Mouse (Mus musculus): ENCODE data around the gene Rrn3. TPM values are rescaled to one million over a fixed set of nuclear protein-coding genes. Genes with fewer than 3 reads are reported as not detected.

The Rrn3 gene
- 78.6 and 92.8 TPM in 2 replicates for total RNA-seq (2012; rRNA removed)
- 10 to 100 TPM in 1 of 2 experiments, not detected in 1; 60.0 TPM for polyA plus RNA-seq (2012; ENCODE audit: insufficient read depth in 1 of 2, insufficient read length in 2 of 2, low read depth in 1 of 2, low replicate concordance in 2 of 2, missing spikeins in 1 of 2)

DNA sequence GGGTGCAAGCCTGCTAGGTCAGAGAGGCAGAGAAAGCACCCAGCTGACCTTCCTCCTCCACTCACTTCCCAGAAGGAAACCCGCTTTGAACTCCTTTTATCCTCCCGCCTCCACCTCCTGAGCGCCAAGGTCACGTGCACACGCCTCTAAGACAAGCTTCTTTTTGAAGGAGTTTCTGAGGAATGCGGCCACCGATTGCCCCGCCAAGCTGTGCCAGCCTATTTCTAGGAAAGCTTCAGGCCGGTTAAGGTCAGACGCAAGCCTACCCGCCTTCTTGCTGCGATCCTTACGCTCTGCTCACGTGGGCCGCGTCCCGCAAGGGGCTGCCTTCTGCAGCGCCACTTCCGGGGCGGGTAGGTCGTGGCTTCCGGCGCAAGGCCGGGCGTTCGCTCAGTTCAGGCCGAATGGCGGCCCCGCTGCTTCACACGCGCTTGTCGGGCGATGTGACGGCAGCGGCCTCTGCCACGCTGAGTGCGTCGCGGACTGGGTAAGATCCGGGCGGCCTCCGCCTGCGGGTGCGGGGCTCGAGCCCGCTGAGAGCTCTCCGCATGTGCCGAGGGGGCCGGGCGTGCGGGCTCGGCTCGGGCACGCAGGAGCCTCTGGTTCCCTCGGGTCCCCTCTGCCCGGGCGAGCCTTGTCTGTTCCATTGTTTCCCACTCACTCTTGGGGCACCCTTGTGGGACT is at the start of gene Rrn3:
Rrn3 (plus strand) TSS at position 356 of the 684 bp plus-strand sequence.
- H3K27ac ChIP-seq (ENCODE audit: control insufficient read depth, low read depth, low read length): peak within 1 kb of the TSS; percentile 76
- peak within 1 kb of the TSS; percentile 58 to 93 for H3K4me3 ChIP-seq (ENCODE audit: control insufficient read depth in 1 of 2, insufficient read depth in 1 of 2, low read depth in 2 of 2, low read length in 2 of 2)
- peaks cover 7 to 13% of the 10 kb centered on the region in 2 experiments for H3K36me3 ChIP-seq (ENCODE audit: control insufficient read depth in 1 of 2, insufficient read depth in 2 of 2, low read length in 2 of 2)
- H3K27me3 ChIP-seq (ENCODE audit: control insufficient read depth in 1 of 2, insufficient read depth in 2 of 2, low read length in 2 of 2): no peaks in the 10 kb centered on the region
- H3K4me1 ChIP-seq (ENCODE audit: control insufficient read depth in 1 of 2, insufficient read depth in 2 of 2, low read length in 2 of 2): peaks cover 0 to 15% of the 10 kb centered on the region in 2 experiments; a peak in 2 of 4 replicates
- DNase-seq (ENCODE audit: low read depth, low spot score): peak; percentile 94
- no peaks in the 10 kb centered on the region for H3K9me3 ChIP-seq (replicated peaks; ENCODE audit: insufficient read depth, low read length)
- H3K9ac ChIP-seq (ENCODE audit: control insufficient read depth, low read depth, low read length, poor library complexity, severe bottlenecking): peak within 1 kb of the TSS; percentile 77
- peaks cover 24% of the 10 kb centered on the region for H3K79me2 ChIP-seq (ENCODE audit: control insufficient read depth, insufficient read depth, low read length, poor library complexity)
- TF ChIP-seq MAZ (IDR thresholded peaks at IDR 0.05; ENCODE audit: low read depth, low read length): no peak
- TF ChIP-seq ZMIZ1 (IDR thresholded peaks at IDR 0.05; ENCODE audit: low read depth, low read length): peak; percentile 97
- 0 out of 4 replicates have a peak, but pooled peaks of 1 of the 2 experiments have one; percentile 38 for TF ChIP-seq EP300 (IDR thresholded peaks at IDR 0.05; ENCODE audit: low read depth in 1 of 2, low read length in 2 of 2)
- peak; percentile 87 for TF ChIP-seq SIN3A (IDR thresholded peaks at IDR 0.05; ENCODE audit: low read length)
- TF ChIP-seq MXI1 (IDR thresholded peaks at IDR 0.05; ENCODE audit: low read depth, low read length): peak; percentile 93
- TF ChIP-seq TCF12 (IDR thresholded peaks at IDR 0.05; ENCODE audit: low read depth, low read length): peak; percentile 64
- TF ChIP-seq TAL1 (IDR thresholded peaks at IDR 0.05; ENCODE audit: low read length): no peak
- TF ChIP-seq MYB (IDR thresholded peaks at IDR 0.05; ENCODE audit: low read depth, low read length): no peak
- TF ChIP-seq E2F4 (IDR thresholded peaks at IDR 0.05; ENCODE audit: borderline replicate concordance, low read depth, low read length): peak; percentile 37; the same call in 1 of the 2 replicates
- no peak for TF ChIP-seq MAFK (IDR thresholded peaks at IDR 0.05; ENCODE audit: borderline replicate concordance, low read depth, low read length)
- no peak; the same call in 1 of the 2 replicates for TF ChIP-seq KAT2A (conservative IDR thresholded peaks at IDR 0.05; ENCODE audit: low read depth, low read length)
- TF ChIP-seq UBTF (IDR thresholded peaks at IDR 0.05; ENCODE audit: borderline replicate concordance, insufficient read depth, low read depth, low read length): 0 out of 2 replicates have a peak, but pooled peaks have one; percentile 63
- no peak; the same call in 1 of the 2 replicates for TF ChIP-seq CHD1 (IDR thresholded peaks at IDR 0.05; ENCODE audit: low read depth, low read length)
- TF ChIP-seq MYC (IDR thresholded peaks at IDR 0.05; ENCODE audit: low read depth, low read length): peak; percentile 94
- TF ChIP-seq USF2 (IDR thresholded peaks at IDR 0.05; ENCODE audit: borderline replicate concordance in 1 of 2, insufficient read depth in 1 of 2, low read depth in 1 of 2, low read length in 2 of 2): peak in 1 of 2 experiments; percentile 72; a peak in 3 of 4 replicates
- no peak for TF ChIP-seq RAD21 (IDR thresholded peaks at IDR 0.05; ENCODE audit: low read depth, low read length)
- TF ChIP-seq BHLHE40 (IDR thresholded peaks at IDR 0.05; ENCODE audit: borderline replicate concordance, low read depth, low read length): peak; percentile 88; the same call in 1 of the 2 replicates
- TF ChIP-seq HCFC1 (IDR thresholded peaks at IDR 0.05; ENCODE audit: low read depth, low read length): peak; percentile 86
- TF ChIP-seq ZKSCAN1 (IDR thresholded peaks at IDR 0.05; ENCODE audit: low read depth, low read length): no peak
- TF ChIP-seq RCOR1 (IDR thresholded peaks at IDR 0.05; ENCODE audit: low read depth, low read length): no peak
- peak; percentile 99 for TF ChIP-seq NELFE (IDR thresholded peaks at IDR 0.05; ENCODE audit: low read depth, low read length)
- TF ChIP-seq ZNF384 (IDR thresholded peaks at IDR 0.05; ENCODE audit: low read depth, low read length): no peak
- TF ChIP-seq POLR2AphosphoS2 (IDR thresholded peaks at IDR 0.05; ENCODE audit: low read length): peak; percentile 98
- TF ChIP-seq MEF2A (IDR thresholded peaks at IDR 0.05; ENCODE audit: extremely low read depth, insufficient replicate concordance, low read depth, low read length, poor library complexity, severe bottlenecking): no peak
- TF ChIP-seq JUND (IDR thresholded peaks at IDR 0.05; ENCODE audit: low read depth, low read length): no peak
- no peak for TF ChIP-seq CTCF (IDR thresholded peaks at IDR 0.05 in 2 of 3, conservative IDR thresholded peaks at IDR 0.05 in 1 of 3; ENCODE audit: control insufficient read depth in 1 of 3, insufficient read depth in 1 of 3, low read depth in 2 of 3, low read length in 3 of 3, poor library complexity in 1 of 3, severe bottlenecking in 1 of 3)
- TF ChIP-seq CHD2 (IDR thresholded peaks at IDR 0.05; ENCODE audit: low read length): no peak
- no peak for TF ChIP-seq ZC3H11A (IDR thresholded peaks at IDR 0.05; ENCODE audit: low read depth, low read length)
- TF ChIP-seq ELF1 (IDR thresholded peaks at IDR 0.05; ENCODE audit: low read depth, low read length): peak; percentile 64; the same call in 1 of the 2 replicates
- peak; percentile 95 for TF ChIP-seq MAX (IDR thresholded peaks at IDR 0.05; ENCODE audit: low read length)
- peak; percentile 97 to 99 for TF ChIP-seq POLR2A (IDR thresholded peaks at IDR 0.05; ENCODE audit: control insufficient read depth in 1 of 2, insufficient read depth in 1 of 2, low read depth in 1 of 2, low read length in 2 of 2, poor library complexity in 1 of 2)
- TF ChIP-seq SMC3 (IDR thresholded peaks at IDR 0.05; ENCODE audit: low read depth, low read length): no peak
- TF ChIP-seq POLR2AphosphoS5 (IDR thresholded peaks at IDR 0.05; ENCODE audit: borderline replicate concordance, low read depth, low read length): no peak
- peak; percentile 81 for TF ChIP-seq TBP (IDR thresholded peaks at IDR 0.05; ENCODE audit: low read depth, low read length)
- no peak for TF ChIP-seq GATA1 (IDR thresholded peaks at IDR 0.05; ENCODE audit: low read depth, low read length)
- TF ChIP-seq ETS1 (IDR thresholded peaks at IDR 0.05; ENCODE audit: low read depth, low read length): 0 out of 2 replicates have a peak, but pooled peaks have one; percentile 11
